Comparison of ENCODE assay signal across 9 mouse cellular contexts in genomic region chr13:52850024-52850723, GRCm38 (mm10).
DNase-seq lines count a peak whose midpoint lies in the region; ATAC-seq and TF ChIP-seq lines count a peak whose summit lies in the region.
"Had no signal": no experiment of that assay in that cellular context is flagged by ENCODE, and none has a peak within 500 bp of the region (broad histone marks: within the 10 kb centered on the region; RNA-seq: fewer than 3 reads in every experiment).

No protein-coding gene starts in this region.

- TF ChIP-seq EP300 in ES-Bruce4 (IDR thresholded peaks at IDR 0.05; ENCODE audit: insufficient read depth, low read depth, low read length), result no peak

- peak; percentile 76; the same call in 1 of the 2 replicates for ATAC-seq in intestine, postnatal 0 days
- no peak for ATAC-seq in activated CD4-positive, CD25-positive, alpha-beta regulatory T cell, adult 4 months

- peaks cover 23% of the 10 kb centered on the region for H3K4me1 ChIP-seq in cerebellum, adult 2 months (ENCODE audit: control insufficient read depth, insufficient read depth, low read length)
- H3K4me1 ChIP-seq in ES-Bruce4 (ENCODE audit: control insufficient read depth, insufficient read depth, low read length), result peaks cover 2% of the 10 kb centered on the region
- no peaks in the 10 kb centered on the region for H3K4me1 ChIP-seq in intestine, postnatal 0 days (replicated peaks; ENCODE audit: control insufficient read depth, insufficient read depth, low read length)

- H3K36me3 ChIP-seq in ES-Bruce4 (ENCODE audit: control insufficient read depth, insufficient read depth, low read length, poor library complexity, severe bottlenecking), result no peaks in the 10 kb centered on the region
- H3K36me3 ChIP-seq in intestine, postnatal 0 days (ENCODE audit: control insufficient read depth, insufficient read depth), result no peaks in the 10 kb centered on the region; the same call in 1 of the 2 replicates
- H3K36me3 ChIP-seq: neural tube, embryonic 15.5 days had no signal

- 0 out of 2 replicates have a peak overlapping the region, but pooled peaks have one; percentile 10 for H3K27ac ChIP-seq in cerebellum, adult 2 months (ENCODE audit: insufficient read depth, low read length)
- no peak overlapping the region for H3K27ac ChIP-seq in left cerebral cortex, adult 2 months
- H3K27ac ChIP-seq in ES-Bruce4 (ENCODE audit: insufficient read depth, low read length), result no peak overlapping the region
- H3K27ac ChIP-seq in intestine, postnatal 0 days (ENCODE audit: low read depth, low read length), result no peak overlapping the region
- H3K27ac ChIP-seq: neural tube, embryonic 15.5 days had no signal

- H3K27me3 ChIP-seq in cerebellum, adult 2 months (ENCODE audit: control insufficient read depth, insufficient read depth, low read length), result no peaks in the 10 kb centered on the region
- H3K27me3 ChIP-seq in ES-Bruce4 (ENCODE audit: control insufficient read depth, insufficient read depth, low read length, poor library complexity, severe bottlenecking), result no peaks in the 10 kb centered on the region
- no peaks in the 10 kb centered on the region for H3K27me3 ChIP-seq in intestine, postnatal 0 days (replicated peaks; ENCODE audit: control insufficient read depth, insufficient read depth, low read length)
- H3K27me3 ChIP-seq: neural tube, embryonic 15.5 days had no signal

- no peak for DNase-seq in cerebellum, adult 2 months
- DNase-seq in cerebellum, adult 18-20 months, result no peak
- DNase-seq in left cerebral cortex, adult 2 months (ENCODE audit: extremely low spot score in 1 of 2, low spot score in 2 of 2), result no peak
- no peak for DNase-seq in left cerebral cortex, adult 18-20 months (ENCODE audit: low spot score in 2 of 2)
- DNase-seq in gastrocnemius, postnatal 4 days (ENCODE audit: low spot score in 2 of 2), result no peak

- 83% methylated on average over 15 of the region's 15 CpGs for WGBS in cerebellum, adult 2 months
- WGBS in intestine, postnatal 0 days, result 64% methylated on average over 15 of the region's 15 CpGs

- H3K4me2 ChIP-seq in intestine, postnatal 0 days (replicated peaks; ENCODE audit: low read depth), result no peak overlapping the region
- H3K4me2 ChIP-seq: neural tube, embryonic 15.5 days had no signal

- H3K9me3 ChIP-seq in ES-Bruce4 (replicated peaks; ENCODE audit: control insufficient read depth, insufficient read depth, low read length, poor library complexity, severe bottlenecking), result no peaks in the 10 kb centered on the region
- no peaks in the 10 kb centered on the region for H3K9me3 ChIP-seq in intestine, postnatal 0 days (ENCODE audit: control insufficient read depth)
- H3K9me3 ChIP-seq: neural tube, embryonic 15.5 days had no signal

- intact Hi-C loops in left cerebral cortex, adult 2 months (cut with DNase I), result no loop called here

- peak; percentile 42; the same call in 1 of the 2 replicates for TF ChIP-seq CTCF in cerebellum, adult 2 months (IDR thresholded peaks at IDR 0.05; ENCODE audit: borderline replicate concordance, insufficient read depth, low read depth, low read length)
- TF ChIP-seq CTCF in left cerebral cortex, adult 2 months (IDR thresholded peaks at IDR 0.05), result peak; percentile 35
- TF ChIP-seq CTCF in ES-Bruce4 (IDR thresholded peaks at IDR 0.05; ENCODE audit: low read depth, low read length), result peak; percentile 30
- TF ChIP-seq CTCF in intestine, postnatal 0 days (IDR thresholded peaks at IDR 0.05; ENCODE audit: low read depth), result peak; percentile 73

- no peak overlapping the region for H3K4me3 ChIP-seq in cerebellum, adult 2 months (replicated peaks; ENCODE audit: insufficient read depth, low read depth, low read length)
- no peak overlapping the region for H3K4me3 ChIP-seq in left cerebral cortex, adult 2 months
- H3K4me3 ChIP-seq in ES-Bruce4 (ENCODE audit: low read depth, low read length), result no peak overlapping the region
- no peak overlapping the region for H3K4me3 ChIP-seq in intestine, postnatal 0 days (ENCODE audit: low read depth, low read length)
- H3K4me3 ChIP-seq: neural tube, embryonic 15.5 days had no signal

- no peak overlapping the region for H3K9ac ChIP-seq in ES-Bruce4 (ENCODE audit: low read depth, poor library complexity, severe bottlenecking)
- H3K9ac ChIP-seq in intestine, postnatal 0 days (ENCODE audit: low read depth, low read length), result no peak overlapping the region
- H3K9ac ChIP-seq: neural tube, embryonic 15.5 days had no signal

- no peak for TF ChIP-seq POLR2A in cerebellum, adult 2 months (IDR thresholded peaks at IDR 0.05; ENCODE audit: borderline replicate concordance, insufficient read depth, low read length)
- TF ChIP-seq POLR2A in ES-Bruce4 (IDR thresholded peaks at IDR 0.05; ENCODE audit: insufficient read depth, low read length), result no peak
